ENCODE assay signal across 23 mouse cellular contexts in genomic region chr11:33908360-33909175, GRCm38 (mm10). TPM values are rescaled to one million over a fixed set of nuclear protein-coding genes. Genes with fewer than 3 reads are reported as not detected.
DNase-seq lines count a peak whose midpoint lies in the region; ATAC-seq lines count a peak whose summit lies in the region.
"Had no signal": no experiment of that assay in that cellular context is flagged by ENCODE, and none has a peak within 500 bp of the region (broad histone marks: within the 10 kb centered on the region; RNA-seq: fewer than 3 reads in every experiment).

No protein-coding gene starts in this region.

- ATAC-seq in hindbrain, embryonic 13.5 days (ENCODE audit: low FRiP score), result no peak; the same call in 1 of the 2 replicates
- no peak for ATAC-seq in hindbrain, embryonic 12.5 days (ENCODE audit: low FRiP score)
- ATAC-seq: forebrain, embryonic 15.5 days; hindbrain, postnatal 0 days; Patski had no signal

- H3K4me1 ChIP-seq in hindbrain, embryonic 13.5 days (replicated peaks), result peaks cover 30% of the 10 kb centered on the region
- H3K4me1 ChIP-seq in hindbrain, embryonic 12.5 days, result peaks cover 5% of the 10 kb centered on the region; the same call in 1 of the 2 replicates
- H3K4me1 ChIP-seq: embryonic facial prominence, embryonic 15.5 days had no signal

- no peak overlapping the region for H3K4me3 ChIP-seq in hindbrain, embryonic 13.5 days
- H3K4me3 ChIP-seq in hindbrain, embryonic 12.5 days, result no peak overlapping the region
- H3K4me3 ChIP-seq: embryonic facial prominence, embryonic 15.5 days; erythroblast, embryonic 14.5 days; forebrain, embryonic 10.5 days; forebrain, embryonic 15.5 days; heart, embryonic 12.5 days had no signal

- H3K9ac ChIP-seq in hindbrain, embryonic 13.5 days, result no peak overlapping the region
- H3K9ac ChIP-seq in hindbrain, embryonic 12.5 days, result no peak overlapping the region; the same call in 1 of the 2 replicates
- H3K9ac ChIP-seq: embryonic facial prominence, embryonic 15.5 days; forebrain, embryonic 15.5 days; heart, embryonic 12.5 days had no signal

- 0 out of 2 replicates have a peak overlapping the region, but pooled peaks have one; percentile 15 for H3K27ac ChIP-seq in hindbrain, embryonic 13.5 days
- H3K27ac ChIP-seq in hindbrain, embryonic 12.5 days, result no peak overlapping the region; the same call in 1 of the 2 replicates
- H3K27ac ChIP-seq: embryonic facial prominence, embryonic 15.5 days; forebrain, embryonic 10.5 days; forebrain, embryonic 15.5 days; hindbrain, postnatal 0 days had no signal

- peak; percentile 49 for DNase-seq in thymus, postnatal 0 days (ENCODE audit: low spot score)
- DNase-seq in thymus, postnatal 14 days, result no peak
- DNase-seq in brain, adult 2 months (ENCODE audit: low read depth, low spot score), result peak; percentile 35
- no peak for DNase-seq in layer of hippocampus, postnatal 10 days (ENCODE audit: low spot score in 2 of 2)
- DNase-seq: adrenal gland, adult 8-10 months; adrenal gland, postnatal 36 days; cerebellum, adult 11 months; cerebellum, adult 8-10 months; cerebellum, postnatal 14 days; embryo, embryonic 11 days; gastrocnemius, postnatal 10 days; kidney, adult 11 months had no signal

- H3K27me3 ChIP-seq in hindbrain, embryonic 13.5 days, result 0 out of 2 replicates have a peak, but pooled peaks cover 3% of the 10 kb centered on the region
- H3K27me3 ChIP-seq in hindbrain, embryonic 12.5 days, result no peaks in the 10 kb centered on the region
- H3K27me3 ChIP-seq: embryonic facial prominence, embryonic 15.5 days; forebrain, embryonic 15.5 days; Patski had no signal

- H3K4me2 ChIP-seq in hindbrain, embryonic 13.5 days, result no peak overlapping the region
- H3K4me2 ChIP-seq in hindbrain, embryonic 12.5 days (replicated peaks), result no peak overlapping the region
- H3K4me2 ChIP-seq: embryonic facial prominence, embryonic 15.5 days; forebrain, embryonic 15.5 days; heart, embryonic 12.5 days had no signal

- H3K9me3 ChIP-seq in hindbrain, embryonic 13.5 days, result no peaks in the 10 kb centered on the region
- no peaks in the 10 kb centered on the region for H3K9me3 ChIP-seq in hindbrain, embryonic 12.5 days (replicated peaks)
- H3K9me3 ChIP-seq: embryonic facial prominence, embryonic 15.5 days; forebrain, embryonic 10.5 days; forebrain, embryonic 15.5 days had no signal

- 64% methylated on average over 4 of the region's 4 CpGs for WGBS in hindbrain, embryonic 13.5 days
- WGBS in hindbrain, embryonic 12.5 days, result 60% methylated on average over 4 of the region's 4 CpGs

- no peaks in the 10 kb centered on the region for H3K36me3 ChIP-seq in hindbrain, embryonic 13.5 days
- H3K36me3 ChIP-seq in hindbrain, embryonic 12.5 days, result no peaks in the 10 kb centered on the region
- H3K36me3 ChIP-seq: embryonic facial prominence, embryonic 15.5 days; forebrain, embryonic 10.5 days; forebrain, embryonic 15.5 days; G1E; heart, embryonic 12.5 days had no signal

RNA-seq across cellular contexts. Expression of gene Kcnmb1, which starts 54.2 kb away (rescaled TPM):
- polyA plus RNA-seq in hindbrain, embryonic 13.5 days (2015; fragmentation: Nextera tagmentation; extraction: Ambion mirVana), result 0.27 and 0.52 TPM in 2 replicates
- polyA plus RNA-seq in hindbrain, embryonic 12.5 days (2016; fragmentation: Nextera tagmentation; extraction: Ambion mirVana), result 0.55 and 0.66 TPM in 2 replicates
- polyA plus RNA-seq in thymus, postnatal 0 days (2015; fragmentation: Nextera tagmentation; extraction: Ambion mirVana), result 0.23 and 0.34 TPM in 2 replicates
- total RNA-seq in layer of hippocampus, postnatal 10 days (2021), result under 1 TPM; 0.27 to 0.33 TPM
- total RNA-seq: common myeloid progenitor, adult 5-6 weeks had no signal
- polyA plus RNA-seq: erythroblast, embryonic 14.5 days; G1E; Patski had no signal

Comparison
In these comparisons a context has a peak if more than half of its experiments do, and no peak if none do; other contexts are left out.
1. DNase-seq: peak in thymus, postnatal 0 days (single experiment) and brain, adult 2 months (single experiment); none in thymus, postnatal 14 days (single experiment) and layer of hippocampus, postnatal 10 days (0 of 2).